Mouse (Mus musculus) liver, adult 2 months (tissue): ENCODE measurements around the gene Hint1.

Experiments used
- CTCF ChIP-seq: fragments of 200-500 bp; IDR thresholded peaks from 2 replicates; pipeline ENCODE4 v1.5.1; 2011; ENCODE audit warnings: low read depth, low read length, control low read depth
- POLR2A ChIP-seq: fragments of 200-500 bp; IDR thresholded peaks from 2 replicates; pipeline ENCODE4 v1.6.1; 2011; ENCODE audit warnings: low read length, control low read depth; ENCODE audit not compliant: insufficient read depth; ENCODE audit errors: extremely low read depth

- no peak for TF ChIP-seq POLR2A
- no peak for TF ChIP-seq CTCF
Observed at GRCm38 (mm10) chr11:54878893-54879292, 12.7 kb downstream of the Hint1 start.
